Mouse (Mus musculus) bone marrow macrophage, adult 2 months (primary cell): ENCODE results near the gene Tenm4. TPM values are rescaled to one million over a fixed set of nuclear protein-coding genes. Genes with fewer than 3 reads are reported as not detected.

ENCODE experiments used
- H3K27ac ChIP-seq: 2 replicates; pipeline ENCODE4 v1.5.1; 2012; ENCODE audit warnings: low read depth, low read length; ENCODE audit not compliant: insufficient read depth
- H3K4me1 ChIP-seq: 2 replicates; pipeline ENCODE4 v1.6.1; 2012; ENCODE audit warnings: low read length; ENCODE audit not compliant: control insufficient read depth, insufficient read depth
- H3K4me3 ChIP-seq: 2 replicates; pipeline ENCODE4 v1.5.1; 2012; ENCODE audit warnings: mild to moderate bottlenecking, low read length, moderate library complexity; ENCODE audit not compliant: insufficient read depth
- CTCF ChIP-seq: IDR thresholded peaks from 2 replicates; pipeline ENCODE4 v1.5.1; 2012; ENCODE audit warnings: low read depth, mild to moderate bottlenecking, low read length, moderate library complexity
- POLR2A ChIP-seq: IDR thresholded peaks from 2 replicates; pipeline ENCODE4 v1.6.1; 2012; ENCODE audit warnings: mild to moderate bottlenecking, low read depth, low read length, borderline replicate concordance
- polyA plus RNA-seq: library from polyadenylated mRNA; stranded (reverse); fragments of >200 nt; gene quantifications from 2 replicates; pipeline ENCODE4 v1.2.4, GENCODE M21; 2012; ENCODE audit not compliant: missing spikeins, insufficient read depth, insufficient read length

The Tenm4 gene
- polyA plus RNA-seq, 1 experiment = not detected

DNA sequence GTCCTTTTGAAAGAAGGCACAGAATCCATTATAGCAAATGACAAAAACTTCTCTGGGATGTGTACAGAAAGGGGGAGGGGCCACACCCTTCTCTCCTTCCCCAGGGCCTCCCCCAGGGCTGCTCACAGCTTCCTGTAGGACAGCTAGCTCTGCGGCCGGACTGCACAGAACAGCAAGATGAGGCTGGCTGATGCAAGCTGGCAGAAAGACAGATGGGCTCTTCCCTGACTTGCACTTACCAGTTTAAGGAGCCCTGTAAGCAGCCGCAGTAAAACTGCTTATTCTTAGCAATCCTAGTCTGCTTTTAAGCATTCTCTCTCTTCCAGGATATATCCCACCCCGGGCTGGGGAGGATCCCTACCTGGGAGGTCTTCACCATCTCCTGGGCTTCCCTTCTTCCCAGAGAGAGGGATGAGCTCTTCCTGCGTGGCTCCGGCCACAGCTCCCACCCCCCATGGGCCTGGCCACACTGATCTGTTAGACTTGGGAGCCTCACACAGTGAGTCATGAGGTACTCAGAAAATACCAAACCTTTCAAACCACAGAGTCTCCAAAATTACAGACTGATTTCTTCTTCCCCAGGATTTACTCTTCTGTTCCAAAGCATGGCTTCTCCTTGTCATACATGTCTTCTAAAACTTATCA is 646.1 kb downstream of the Tenm4 start:
- TF ChIP-seq POLR2A (no peak), CTCF (no peak)
- Histone ChIP-seq H3K4me3 (no peak overlapping the region), H3K4me1 (no peaks in the 10 kb centered on the region), H3K27ac (no peak overlapping the region)

DNA sequence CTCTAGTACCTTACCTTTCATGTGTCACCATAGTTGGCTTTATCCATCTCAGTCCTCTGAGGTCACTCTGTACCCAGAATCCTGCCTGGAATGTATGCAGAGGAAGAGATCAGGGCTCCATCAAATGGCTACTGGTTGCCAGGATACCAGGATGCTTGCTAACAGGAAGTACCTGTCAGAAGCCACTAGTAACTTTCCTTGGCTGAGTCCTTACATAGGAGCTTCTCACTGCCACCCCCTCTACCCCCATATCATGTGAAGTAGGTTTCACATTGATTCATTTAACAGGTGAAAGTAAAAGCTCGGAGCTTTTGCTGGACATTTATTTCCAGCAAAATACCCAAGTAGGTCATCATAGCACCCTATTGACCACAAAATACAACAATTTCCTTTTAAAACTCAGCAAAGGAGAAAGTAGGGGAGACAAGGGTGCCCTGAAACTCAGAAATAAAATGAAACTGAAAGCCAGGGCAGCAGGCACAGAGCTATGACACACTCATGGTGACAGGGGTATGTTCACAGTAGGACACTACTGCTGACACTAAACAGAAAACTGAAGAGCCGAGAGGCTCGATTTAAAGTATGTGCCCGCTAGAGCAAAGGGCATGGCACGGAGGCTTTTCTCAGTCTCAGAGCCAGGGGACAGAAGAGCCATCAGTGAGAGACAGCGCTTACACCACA is 647.3 kb downstream of the Tenm4 start:
- H3K27ac ChIP-seq = no peak overlapping the region
- H3K4me3 ChIP-seq = no peak overlapping the region
- TF ChIP-seq CTCF (no peak), POLR2A (no peak)
- H3K4me1 ChIP-seq = no peaks in the 10 kb centered on the region

DNA sequence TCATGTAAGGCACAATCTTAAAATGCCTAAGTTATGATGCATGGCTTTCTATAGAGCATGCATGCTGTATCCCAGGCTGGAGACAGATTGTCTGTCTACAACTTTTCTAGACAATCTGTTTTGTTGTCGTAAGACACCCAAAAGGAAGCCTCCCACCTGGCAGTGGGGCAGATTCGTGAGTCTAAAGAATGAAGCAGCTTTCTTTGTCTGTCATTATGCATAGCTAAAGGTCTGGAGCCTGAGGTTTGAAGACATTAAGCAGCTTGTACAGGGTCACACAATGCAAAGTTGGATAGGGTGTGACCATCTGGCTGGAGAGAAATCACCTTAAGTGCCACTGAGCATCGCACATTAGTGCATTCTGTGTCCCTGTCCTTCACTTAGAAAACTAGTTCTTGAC is 648.5 kb downstream of the Tenm4 start:
- TF ChIP-seq CTCF = no peak
- no peak for TF ChIP-seq POLR2A
- H3K4me3 ChIP-seq = no peak overlapping the region
- no peaks in the 10 kb centered on the region for H3K4me1 ChIP-seq
- no peak overlapping the region for H3K27ac ChIP-seq

- Histone ChIP-seq H3K4me1 (no peaks in the 10 kb centered on the region), H3K27ac (no peak overlapping the region), H3K4me3 (no peak overlapping the region)
- TF ChIP-seq CTCF (no peak), POLR2A (no peak)
Observed at GRCm38 (mm10) chr7:96820343-96820742, 649.3 kb downstream of the Tenm4 start.

DNA sequence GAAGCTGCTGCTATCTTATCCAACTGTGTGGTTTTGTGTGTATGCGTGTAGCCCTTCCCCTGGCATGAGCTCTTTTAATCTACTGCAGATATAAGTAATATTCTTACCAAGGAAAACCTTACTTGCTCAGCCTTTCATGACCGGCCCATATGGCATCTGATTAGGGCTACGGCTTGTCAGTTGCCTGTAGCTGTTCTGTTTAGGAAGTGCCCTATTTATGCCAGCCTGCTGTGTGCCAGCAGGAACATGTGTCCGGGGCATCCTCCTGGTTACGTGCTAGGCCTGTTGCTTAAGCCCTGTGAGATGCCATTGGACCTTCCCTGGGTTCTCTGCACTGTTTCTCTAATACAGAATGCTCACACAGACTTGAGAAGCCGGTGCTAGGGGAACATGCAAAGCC is 655.1 kb downstream of the Tenm4 start:
- no peak for TF ChIP-seq CTCF
- no peak for TF ChIP-seq POLR2A
- no peak overlapping the region for H3K27ac ChIP-seq

GRCm38 (mm10) chr7:96826672-96827071 is 655.6 kb downstream of the Tenm4 start:
- H3K4me3 ChIP-seq = no peak overlapping the region
- H3K4me1 ChIP-seq = no peaks in the 10 kb centered on the region
- no peak for TF ChIP-seq CTCF
- H3K27ac ChIP-seq = no peak overlapping the region

More for the DNA sequence above, 655.1 kb downstream of the Tenm4 start:
- Histone ChIP-seq H3K4me1 (no peaks in the 10 kb centered on the region), H3K4me3 (no peak overlapping the region)

- Histone ChIP-seq H3K27ac (no peak overlapping the region), H3K4me1 (no peaks in the 10 kb centered on the region), H3K4me3 (no peak overlapping the region)
- TF ChIP-seq POLR2A (no peak), CTCF (no peak)
Observed at GRCm38 (mm10) chr7:96832551-96832950, 661.5 kb downstream of the Tenm4 start.

GRCm38 (mm10) chr7:96833012-96833411 is 662.0 kb downstream of the Tenm4 start:
- TF ChIP-seq POLR2A (no peak), CTCF (no peak)
- no peak overlapping the region for H3K27ac ChIP-seq
- H3K4me3 ChIP-seq = no peak overlapping the region
- no peaks in the 10 kb centered on the region for H3K4me1 ChIP-seq

- Histone ChIP-seq H3K27ac (no peak overlapping the region), H3K4me3 (no peak overlapping the region), H3K4me1 (no peaks in the 10 kb centered on the region)
- TF ChIP-seq CTCF (no peak), POLR2A (no peak)
Observed at GRCm38 (mm10) chr7:96834681-96835289, 663.7 kb downstream of the Tenm4 start.

GRCm38 (mm10) chr7:96835313-96835712 is 664.3 kb downstream of the Tenm4 start:
- TF ChIP-seq POLR2A (no peak), CTCF (no peak)
- no peak overlapping the region for H3K27ac ChIP-seq
- H3K4me1 ChIP-seq = no peaks in the 10 kb centered on the region
- no peak overlapping the region for H3K4me3 ChIP-seq
